Mouse (Mus musculus) hindbrain, embryonic 15.5 days (tissue): ENCODE measurements around the gene Tnrc18. TPM values are rescaled to one million over a fixed set of nuclear protein-coding genes. Genes with fewer than 3 reads are reported as not detected.

ENCODE experiments used
- ATAC-seq: fragments of 200-750 bp; cut with Nextera tagmentation; 2 replicates; pipeline ENCODE4 v1.8.0; 2017; ENCODE audit warnings: low read depth, moderate number of reproducible peaks, moderate TSS enrichment; ENCODE audit not compliant: low FRiP score
- H3K27ac ChIP-seq: fragments of 300-500 bp; sonication (generic); replicated peaks from 2 replicates; pipeline ENCODE4 v1.5.1; 2015; ENCODE audit warnings: mild to moderate bottlenecking, inconsistent platforms
- H3K27me3 ChIP-seq: fragments of 300-500 bp; sonication (generic); 2 replicates; pipeline ENCODE4 v1.6.1; 2015; ENCODE audit warnings: control low read depth, inconsistent platforms
- H3K36me3 ChIP-seq: fragments of 300-500 bp; sonication (generic); 2 replicates; pipeline ENCODE4 v1.6.1; 2015; ENCODE audit warnings: control low read depth, inconsistent platforms
- H3K4me1 ChIP-seq: fragments of 300-500 bp; sonication (generic); replicated peaks from 2 replicates; pipeline ENCODE4 v1.6.1; 2015; ENCODE audit warnings: control low read depth, inconsistent platforms
- H3K4me2 ChIP-seq: fragments of 300-500 bp; sonication (generic); 2 replicates; pipeline ENCODE4 v1.6.1; 2015; ENCODE audit warnings: moderate library complexity, mild to moderate bottlenecking, inconsistent platforms
- H3K4me3 ChIP-seq: fragments of 300-500 bp; sonication (generic); 2 replicates; pipeline ENCODE4 v1.5.1; 2015; ENCODE audit warnings: mild to moderate bottlenecking, inconsistent platforms
- H3K9ac ChIP-seq: fragments of 300-500 bp; sonication (generic); 2 replicates; pipeline ENCODE4 v1.6.1; 2015; ENCODE audit warnings: inconsistent platforms
- H3K9me3 ChIP-seq: fragments of 300-500 bp; sonication (generic); 2 replicates; pipeline ENCODE4 v1.6.1; 2016; ENCODE audit warnings: control low read depth, inconsistent platforms
- WGBS: fragments of 180-500 bp; shearing (Covaris S2); methylation state at CpG from one replicate; pipeline ENCODE4 v1.1.7; 2015; 5-methylcytosine and 5-hydroxymethylcytosine counted together
- polyA plus RNA-seq: library from polyadenylated mRNA; unstranded; fragments of >200 nt; fragmentation: Nextera tagmentation; extraction: Ambion mirVana; gene quantifications from 2 replicates; pipeline ENCODE4 v1.2.1, GENCODE M21; 2015

Tnrc18 gene
- polyA plus RNA-seq, 1 experiment from 2014 or later: 32.7 TPM

GRCm38 (mm10) chr5:142782459-142783141 is 34.9 kb downstream of the Tnrc18 start:
- 88% methylated on average over 8 of the region's 8 CpGs for WGBS
- Histone ChIP-seq H3K4me1 (peaks cover 62% of the 10 kb centered on the region), H3K27ac (peak overlapping the region; percentile 2; the same call in 1 of the 2 replicates), H3K27me3 (no peaks in the 10 kb centered on the region), H3K9ac (no peak overlapping the region), H3K4me3 (no peak overlapping the region), H3K36me3 (peaks cover 9% of the 10 kb centered on the region), H3K9me3 (no peaks in the 10 kb centered on the region), H3K4me2 (no peak overlapping the region)
- no peak for ATAC-seq

GRCm38 (mm10) chr5:142780579-142780978 is 36.9 kb downstream of the Tnrc18 start:
- Histone ChIP-seq H3K9me3 (no peaks in the 10 kb centered on the region), H3K9ac (no peak overlapping the region), H3K4me3 (no peak overlapping the region), H3K27me3 (no peaks in the 10 kb centered on the region), H3K4me2 (no peak overlapping the region), H3K4me1 (peaks cover 62% of the 10 kb centered on the region), H3K36me3 (peaks cover 8% of the 10 kb centered on the region; the same call in 1 of the 2 replicates), H3K27ac (peak overlapping the region; percentile 14; the same call in 1 of the 2 replicates)
- ATAC-seq: peak; percentile 12; the same call in 1 of the 2 replicates
- 61% methylated on average over 5 of the region's 5 CpGs for WGBS

GRCm38 (mm10) chr5:142778871-142779270 is 38.6 kb downstream of the Tnrc18 start:
- Histone ChIP-seq H3K27ac (peak overlapping the region; percentile 48; the same call in 1 of the 2 replicates), H3K9me3 (no peaks in the 10 kb centered on the region), H3K9ac (no peak overlapping the region), H3K4me2 (no peak overlapping the region), H3K4me3 (no peak overlapping the region), H3K36me3 (peaks cover 23% of the 10 kb centered on the region), H3K4me1 (peaks cover 50% of the 10 kb centered on the region), H3K27me3 (no peaks in the 10 kb centered on the region)
- WGBS: 67% methylated on average over 6 of the region's 6 CpGs
- no peak for ATAC-seq

DNA sequence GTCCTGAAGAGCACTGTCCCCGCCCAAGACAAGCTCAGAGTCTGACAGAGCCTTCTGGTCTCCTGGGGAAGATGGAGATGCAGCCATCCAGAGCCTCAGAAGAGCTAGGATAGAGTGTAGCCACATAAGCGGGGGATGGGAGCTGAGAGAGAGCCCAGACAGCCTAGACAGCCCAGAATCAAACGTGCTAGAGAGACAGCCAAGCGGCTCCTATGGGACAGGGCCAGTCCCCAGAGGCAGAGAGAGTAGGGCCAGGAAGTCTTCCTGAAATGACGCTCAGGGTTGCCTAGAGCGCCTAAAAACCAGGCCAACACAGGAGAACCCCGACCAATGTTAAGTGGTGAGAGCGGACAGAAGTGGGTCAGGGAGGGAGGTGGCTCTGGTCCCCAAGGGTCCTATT is 39.3 kb downstream of the Tnrc18 start:
- 0 out of 2 replicates have a peak overlapping the region, but pooled peaks have one; percentile 20 for H3K27ac ChIP-seq
- H3K9me3 ChIP-seq: no peaks in the 10 kb centered on the region
- no peaks in the 10 kb centered on the region for H3K27me3 ChIP-seq
- 56% methylated on average over 8 of the region's 8 CpGs for WGBS
- H3K4me2 ChIP-seq: no peak overlapping the region
- H3K9ac ChIP-seq: no peak overlapping the region
- H3K36me3 ChIP-seq: peaks cover 30% of the 10 kb centered on the region
- ATAC-seq: no peak
- H3K4me3 ChIP-seq: no peak overlapping the region
- H3K4me1 ChIP-seq: peaks cover 42% of the 10 kb centered on the region

DNA sequence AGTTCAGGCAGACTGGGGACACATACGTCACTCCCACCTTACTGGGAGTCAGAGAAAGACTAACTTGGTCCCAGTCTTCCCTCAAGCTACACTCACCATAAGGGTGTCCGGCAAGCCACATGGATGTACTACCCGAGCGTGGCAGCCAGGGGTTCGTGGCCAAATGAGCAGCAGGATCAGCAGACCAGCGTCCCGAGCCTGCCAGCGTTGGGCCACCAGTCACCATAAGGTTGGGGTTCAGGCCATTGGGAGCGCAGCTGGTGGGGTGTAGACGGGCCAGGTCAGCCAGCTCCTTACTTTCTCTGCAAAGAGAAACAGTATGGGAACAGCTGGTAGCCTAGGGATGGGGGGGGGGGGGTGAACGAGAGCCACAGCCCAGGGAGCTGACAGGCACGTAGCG is 41.4 kb downstream of the Tnrc18 start:
- no peaks in the 10 kb centered on the region for H3K27me3 ChIP-seq
- 85% methylated on average over 12 of the region's 13 CpGs for WGBS
- H3K4me3 ChIP-seq: no peak overlapping the region
- peaks cover 50% of the 10 kb centered on the region for H3K36me3 ChIP-seq
- no peak overlapping the region for H3K9ac ChIP-seq
- no peak for ATAC-seq
- H3K4me1 ChIP-seq: peaks cover 28% of the 10 kb centered on the region
- H3K9me3 ChIP-seq: no peaks in the 10 kb centered on the region
- no peak overlapping the region for H3K27ac ChIP-seq
- no peak overlapping the region for H3K4me2 ChIP-seq

GRCm38 (mm10) chr5:142774771-142775170 is 42.7 kb downstream of the Tnrc18 start:
- peaks cover 19% of the 10 kb centered on the region for H3K4me1 ChIP-seq
- no peaks in the 10 kb centered on the region for H3K9me3 ChIP-seq
- 92% methylated on average over 5 of the region's 5 CpGs for WGBS
- no peak overlapping the region for H3K4me3 ChIP-seq
- no peak overlapping the region for H3K27ac ChIP-seq
- no peak overlapping the region for H3K9ac ChIP-seq
- H3K4me2 ChIP-seq: no peak overlapping the region
- peaks cover 56% of the 10 kb centered on the region for H3K36me3 ChIP-seq
- ATAC-seq: no peak
- no peaks in the 10 kb centered on the region for H3K27me3 ChIP-seq

GRCm38 (mm10) chr5:142771964-142772363 is 45.5 kb downstream of the Tnrc18 start:
- no peak overlapping the region for H3K4me2 ChIP-seq
- whole genome bisulfite sequencing: 94% methylated on average over 15 of the region's 15 CpGs
- no peaks in the 10 kb centered on the region for H3K27me3 ChIP-seq
- no peaks in the 10 kb centered on the region for H3K9me3 ChIP-seq
- no peak overlapping the region for H3K9ac ChIP-seq
- no peak overlapping the region for H3K4me3 ChIP-seq
- H3K27ac ChIP-seq: no peak overlapping the region
- no peak for ATAC-seq
- H3K4me1 ChIP-seq: peaks cover 19% of the 10 kb centered on the region
- peaks cover 62% of the 10 kb centered on the region for H3K36me3 ChIP-seq

GRCm38 (mm10) chr5:142771034-142771433 is 46.4 kb downstream of the Tnrc18 start:
- Histone ChIP-seq H3K27ac (no peak overlapping the region), H3K36me3 (peaks cover 61% of the 10 kb centered on the region), H3K9ac (0 out of 2 replicates have a peak overlapping the region, but pooled peaks have one; percentile 4), H3K27me3 (no peaks in the 10 kb centered on the region), H3K4me1 (peaks cover 20% of the 10 kb centered on the region), H3K4me3 (no peak overlapping the region), H3K4me2 (no peak overlapping the region), H3K9me3 (no peaks in the 10 kb centered on the region)
- no peak for ATAC-seq
- WGBS: 89% methylated on average over 4 of the region's 4 CpGs

- 62% methylated on average over 5 of the region's 5 CpGs for WGBS
- Histone ChIP-seq H3K27ac (peak overlapping the region; percentile 79), H3K9me3 (no peaks in the 10 kb centered on the region), H3K4me2 (no peak overlapping the region), H3K27me3 (no peaks in the 10 kb centered on the region), H3K4me3 (no peak overlapping the region), H3K4me1 (peaks cover 31% of the 10 kb centered on the region), H3K36me3 (peaks cover 62% of the 10 kb centered on the region), H3K9ac (no peak overlapping the region)
- no peak for ATAC-seq
Observed at GRCm38 (mm10) chr5:142769641-142770040, 47.8 kb downstream of the Tnrc18 start.

- 41% methylated on average over 10 of the region's 10 CpGs for WGBS
- H3K9ac ChIP-seq: no peak overlapping the region
- ATAC-seq: no peak
Observed at GRCm38 (mm10) chr5:142768352-142769267, 48.9 kb downstream of the Tnrc18 start.

GRCm38 (mm10) chr5:142767937-142768336 is 49.5 kb downstream of the Tnrc18 start:
- ATAC-seq: no peak
- H3K27ac ChIP-seq: peak overlapping the region; percentile 79
- 15% methylated on average over 7 of the region's 7 CpGs for WGBS
- no peak overlapping the region for H3K4me3 ChIP-seq
- no peak overlapping the region for H3K9ac ChIP-seq
- H3K4me2 ChIP-seq: no peak overlapping the region
- no peaks in the 10 kb centered on the region for H3K9me3 ChIP-seq
- peaks cover 44% of the 10 kb centered on the region for H3K4me1 ChIP-seq
- no peaks in the 10 kb centered on the region for H3K27me3 ChIP-seq
- H3K36me3 ChIP-seq: peaks cover 62% of the 10 kb centered on the region

More at GRCm38 (mm10) chr5:142768352-142769267, 48.9 kb downstream of the Tnrc18 start:
- H3K27me3 ChIP-seq: no peaks in the 10 kb centered on the region
- H3K27ac ChIP-seq: peak overlapping the region; percentile 79
- H3K9me3 ChIP-seq: no peaks in the 10 kb centered on the region
- peaks cover 38% of the 10 kb centered on the region for H3K4me1 ChIP-seq
- H3K4me3 ChIP-seq: no peak overlapping the region
- no peak overlapping the region for H3K4me2 ChIP-seq
- H3K36me3 ChIP-seq: peaks cover 63% of the 10 kb centered on the region

- peaks cover 57% of the 10 kb centered on the region for H3K4me1 ChIP-seq
- H3K36me3 ChIP-seq: peaks cover 51% of the 10 kb centered on the region
- no peak overlapping the region for H3K4me3 ChIP-seq
- H3K9ac ChIP-seq: no peak overlapping the region
- no peak overlapping the region for H3K4me2 ChIP-seq
- no peak overlapping the region for H3K27ac ChIP-seq
- 86% methylated on average over 3 of the region's 3 CpGs for WGBS
- no peaks in the 10 kb centered on the region for H3K9me3 ChIP-seq
- H3K27me3 ChIP-seq: no peaks in the 10 kb centered on the region
- no peak for ATAC-seq
Observed at GRCm38 (mm10) chr5:142766708-142767107, 50.8 kb downstream of the Tnrc18 start.
